Mouse (Mus musculus) layer of hippocampus, postnatal 36 days (tissue): ENCODE data around the gene Zfp239. TPM values are rescaled to one million over a fixed set of nuclear protein-coding genes. Genes with fewer than 3 reads are reported as not detected.
A peak's percentile ranks its signal among the peaks of the same experiment; 100 is the strongest.

Experiments
- DNase-seq, 2 experiments: peaks; one replicate each; pipeline ENCODE4 v3.0.0; 2022
- total RNA-seq, 2 experiments: library from RNA; stranded (reverse); gene quantifications; 2 replicates each; pipeline ENCODE4 v1.2.3; 2021

The Zfp239 gene
- total RNA-seq, 2 experiments from 2014 or later: 30.9 to 37.9 TPM

GRCm38 (mm10) chr6:117907301-117907978, 45.5 kb downstream of the Zfp239 start:
- peak; percentile 44 to 62 for DNase-seq

GRCm38 (mm10) chr6:117907979-117908355, 46.1 kb downstream of the Zfp239 start:
- peak; percentile 19 to 20 for DNase-seq

- DNase-seq: no peak
These were observed 46.6 kb downstream of the Zfp239 start for GRCm38 (mm10) chr6:117908424-117908900.

- DNase-seq: no peak
These were observed 48.3 kb downstream of the Zfp239 start for GRCm38 (mm10) chr6:117910120-117910661.

- no peak for DNase-seq
These were observed 52.6 kb downstream of the Zfp239 start for GRCm38 (mm10) chr6:117914541-117914940.

- no peak for DNase-seq
These were observed 54.4 kb downstream of the Zfp239 start for GRCm38 (mm10) chr6:117916205-117916736.

- DNase-seq: peak; percentile 65 to 68
These were observed 55.0 kb downstream of the Zfp239 start for GRCm38 (mm10) chr6:117916737-117917426.

- DNase-seq: peak; percentile 23 to 26
These were observed 55.7 kb downstream of the Zfp239 start for GRCm38 (mm10) chr6:117917576-117917975.

GRCm38 (mm10) chr6:117918043-117918442, 56.1 kb downstream of the Zfp239 start:
- no peak for DNase-seq

GRCm38 (mm10) chr6:117920659-117921640, 59.0 kb downstream of the Zfp239 start:
- DNase-seq: no peak

- DNase-seq: no peak
These were observed 60.1 kb downstream of the Zfp239 start for GRCm38 (mm10) chr6:117922041-117922440.

Other genes with a start within 250 kb of the Zfp239 start
- 10 to 100 TPM; 47.8 to 51.9 TPM for gene Zfp637, start 20.9 kb upstream of the Zfp239 start, total RNA-seq
- gene Hnrnpf, start 38.2 kb downstream of the Zfp239 start, total RNA-seq: 100 to 1,000 TPM; 124 to 148 TPM
- gene Fxyd4, start 75.6 kb downstream of the Zfp239 start, total RNA-seq: not detected
- gene Rasgef1a, start 149.3 kb downstream of the Zfp239 start, total RNA-seq: 100 to 1,000 TPM; 207 to 211 TPM